Mouse (Mus musculus): ENCODE results near the gene Lrrc34. TPM values are rescaled to one million over a fixed set of nuclear protein-coding genes. Genes with fewer than 3 reads are reported as not detected.

The Lrrc34 gene
- 2.0 and 2.4 TPM in 2 replicates for polyA plus RNA-seq (2016; fragmentation: Nextera tagmentation; extraction: Ambion mirVana)

GRCm38 (mm10) chr3:30647440-30648090 lies at the start of gene Lrrc34:
Gene Lrrc34 (minus strand): TSS chr3:30647869.
- no peaks in the 10 kb centered on the region for H3K9me3 ChIP-seq
- peaks cover 26% of the 10 kb centered on the region for H3K4me1 ChIP-seq
- peaks cover 51% of the 10 kb centered on the region for H3K27me3 ChIP-seq (ENCODE audit: poor library complexity, severe bottlenecking)
- 2% methylated on average over 25 of the region's 25 CpGs for WGBS
- peak; percentile 76 for DNase-seq (ENCODE audit: extremely low spot score, low spot score)
- H3K36me3 ChIP-seq (replicated peaks) = no peaks in the 10 kb centered on the region
- peak within 1 kb of the TSS; percentile 56 for H3K4me3 ChIP-seq
- peak within 1 kb of the TSS; percentile 66 for H3K27ac ChIP-seq

- 26% methylated on average over 2 of the region's 2 CpGs for WGBS
- H3K4me3 ChIP-seq = no peak overlapping the region
- no peak overlapping the region for H3K27ac ChIP-seq
- H3K9me3 ChIP-seq = no peaks in the 10 kb centered on the region
- no peaks in the 10 kb centered on the region for H3K36me3 ChIP-seq (replicated peaks)
- no peaks in the 10 kb centered on the region for H3K4me1 ChIP-seq
- peak; percentile 59 for DNase-seq (ENCODE audit: extremely low spot score, low spot score)
- H3K27me3 ChIP-seq (ENCODE audit: poor library complexity, severe bottlenecking) = no peaks in the 10 kb centered on the region
Observed at GRCm38 (mm10) chr3:30696346-30696745, 48.7 kb upstream of the Lrrc34 start.

GRCm38 (mm10) chr3:30695661-30696060 lies 48.0 kb upstream of the Lrrc34 start:
- 89% methylated on average over 2 of the region's 2 CpGs for WGBS
- Histone ChIP-seq H3K4me1 (no peaks in the 10 kb centered on the region), H3K9me3 (no peaks in the 10 kb centered on the region), H3K27ac (no peak overlapping the region), H3K36me3 (replicated peaks) (no peaks in the 10 kb centered on the region), H3K4me3 (no peak overlapping the region), H3K27me3 (ENCODE audit: poor library complexity, severe bottlenecking) (no peaks in the 10 kb centered on the region)
- no peak for DNase-seq (ENCODE audit: extremely low spot score, low spot score)

GRCm38 (mm10) chr3:30690976-30691375 lies 43.3 kb upstream of the Lrrc34 start:
- 79% methylated on average over 7 of the region's 7 CpGs for WGBS
- Histone ChIP-seq H3K27me3 (ENCODE audit: poor library complexity, severe bottlenecking) (no peaks in the 10 kb centered on the region), H3K36me3 (replicated peaks) (no peaks in the 10 kb centered on the region)

GRCm38 (mm10) chr3:30687216-30687615 lies 39.5 kb upstream of the Lrrc34 start:
- no peaks in the 10 kb centered on the region for H3K36me3 ChIP-seq (replicated peaks)
- no peaks in the 10 kb centered on the region for H3K27me3 ChIP-seq (ENCODE audit: poor library complexity, severe bottlenecking)
- no peaks in the 10 kb centered on the region for H3K9me3 ChIP-seq
- WGBS = 83% methylated on average over 3 of the region's 3 CpGs
- no peak overlapping the region for H3K4me3 ChIP-seq
- H3K4me1 ChIP-seq = 0 out of 2 replicates have a peak, but pooled peaks cover 4% of the 10 kb centered on the region
- DNase-seq (ENCODE audit: extremely low spot score, low spot score) = no peak
- H3K27ac ChIP-seq = no peak overlapping the region

More at GRCm38 (mm10) chr3:30690976-30691375, 43.3 kb upstream of the Lrrc34 start:
- Histone ChIP-seq H3K4me3 (no peak overlapping the region), H3K4me1 (0 out of 2 replicates have a peak, but pooled peaks cover 4% of the 10 kb centered on the region), H3K9me3 (no peaks in the 10 kb centered on the region), H3K27ac (no peak overlapping the region)
- no peak for DNase-seq (ENCODE audit: extremely low spot score, low spot score)

- Histone ChIP-seq H3K36me3 (replicated peaks) (no peaks in the 10 kb centered on the region), H3K27me3 (ENCODE audit: poor library complexity, severe bottlenecking) (no peaks in the 10 kb centered on the region), H3K4me3 (no peak overlapping the region), H3K27ac (no peak overlapping the region), H3K9me3 (no peaks in the 10 kb centered on the region), H3K4me1 (no peaks in the 10 kb centered on the region)
- WGBS = 87% methylated on average over 6 of the region's 6 CpGs
- no peak for DNase-seq (ENCODE audit: extremely low spot score, low spot score)
Observed at GRCm38 (mm10) chr3:30683190-30683589, 35.5 kb upstream of the Lrrc34 start.

- Histone ChIP-seq H3K27me3 (ENCODE audit: poor library complexity, severe bottlenecking) (no peaks in the 10 kb centered on the region), H3K36me3 (replicated peaks) (no peaks in the 10 kb centered on the region), H3K27ac (no peak overlapping the region), H3K4me3 (no peak overlapping the region), H3K9me3 (no peaks in the 10 kb centered on the region), H3K4me1 (no peaks in the 10 kb centered on the region)
- no peak for DNase-seq (ENCODE audit: extremely low spot score, low spot score)
- WGBS = 89% methylated on average over 9 of the region's 9 CpGs
Observed at GRCm38 (mm10) chr3:30658486-30658885, 10.8 kb upstream of the Lrrc34 start.

- no peak for DNase-seq (ENCODE audit: extremely low spot score, low spot score)
- 92% methylated on average over 5 of the region's 5 CpGs for WGBS
Observed at GRCm38 (mm10) chr3:30655937-30656336, 8.3 kb upstream of the Lrrc34 start.

GRCm38 (mm10) chr3:30650062-30650841 lies 2.6 kb upstream of the Lrrc34 start:
- Histone ChIP-seq H3K27me3 (ENCODE audit: poor library complexity, severe bottlenecking) (peaks cover 51% of the 10 kb centered on the region), H3K9me3 (no peaks in the 10 kb centered on the region), H3K27ac (no peak overlapping the region), H3K4me3 (peak overlapping the region; percentile 54), H3K4me1 (peaks cover 26% of the 10 kb centered on the region), H3K36me3 (replicated peaks) (no peaks in the 10 kb centered on the region)
- under 1% methylated on average over 41 of the region's 41 CpGs for WGBS
- peak; percentile 40 for DNase-seq (ENCODE audit: extremely low spot score, low spot score)

More at GRCm38 (mm10) chr3:30655937-30656336, 8.3 kb upstream of the Lrrc34 start:
- Histone ChIP-seq H3K9me3 (no peaks in the 10 kb centered on the region), H3K4me3 (no peak overlapping the region), H3K27me3 (ENCODE audit: poor library complexity, severe bottlenecking) (peaks cover 15% of the 10 kb centered on the region), H3K36me3 (replicated peaks) (no peaks in the 10 kb centered on the region), H3K4me1 (no peaks in the 10 kb centered on the region), H3K27ac (no peak overlapping the region)

GRCm38 (mm10) chr3:30648466-30648865 lies 797 bp upstream of the Lrrc34 start:
- H3K27ac ChIP-seq = no peak overlapping the region
- 99% methylated on average over 2 of the region's 2 CpGs for WGBS
- no peaks in the 10 kb centered on the region for H3K36me3 ChIP-seq (replicated peaks)
- DNase-seq (ENCODE audit: extremely low spot score, low spot score) = no peak
- peaks cover 26% of the 10 kb centered on the region for H3K4me1 ChIP-seq
- H3K9me3 ChIP-seq = no peaks in the 10 kb centered on the region
- peaks cover 51% of the 10 kb centered on the region for H3K27me3 ChIP-seq (ENCODE audit: poor library complexity, severe bottlenecking)
- no peak overlapping the region for H3K4me3 ChIP-seq

- WGBS = 42% methylated on average over 8 of the region's 8 CpGs
- peaks cover 26% of the 10 kb centered on the region for H3K4me1 ChIP-seq
- H3K27me3 ChIP-seq (ENCODE audit: poor library complexity, severe bottlenecking) = peaks cover 45% of the 10 kb centered on the region
- H3K36me3 ChIP-seq (replicated peaks) = no peaks in the 10 kb centered on the region
- H3K9me3 ChIP-seq = no peaks in the 10 kb centered on the region
- no peak for DNase-seq (ENCODE audit: extremely low spot score, low spot score)
- H3K27ac ChIP-seq = no peak overlapping the region
- H3K4me3 ChIP-seq = peak overlapping the region; percentile 56; the same call in 1 of the 2 replicates
Observed at GRCm38 (mm10) chr3:30646761-30647160, 908 bp downstream of the Lrrc34 start.

- Histone ChIP-seq H3K9me3 (no peaks in the 10 kb centered on the region), H3K4me1 (peaks cover 14% of the 10 kb centered on the region), H3K27ac (no peak within 1 kb of the TSS), H3K27me3 (ENCODE audit: poor library complexity, severe bottlenecking) (peaks cover 19% of the 10 kb centered on the region), H3K4me3 (no peak within 1 kb of the TSS), H3K36me3 (replicated peaks) (no peaks in the 10 kb centered on the region)
- no peak for DNase-seq (ENCODE audit: extremely low spot score, low spot score)
- 79% methylated on average over 2 of the region's 2 CpGs for WGBS
Observed at GRCm38 (mm10) chr3:30644207-30644606, 3.5 kb downstream of the Lrrc34 start, which contains the start of gene Lrriq4. Gene Lrriq4 (plus strand): TSS chr3:30644507.

GRCm38 (mm10) chr3:30635629-30636028 lies 12.0 kb downstream of the Lrrc34 start:
- 86% methylated on average over 4 of the region's 4 CpGs for WGBS
- no peaks in the 10 kb centered on the region for H3K9me3 ChIP-seq
- H3K4me3 ChIP-seq = no peak overlapping the region
- no peaks in the 10 kb centered on the region for H3K27me3 ChIP-seq (ENCODE audit: poor library complexity, severe bottlenecking)
- no peak overlapping the region for H3K27ac ChIP-seq
- H3K36me3 ChIP-seq (replicated peaks) = no peaks in the 10 kb centered on the region
- no peak for DNase-seq (ENCODE audit: extremely low spot score, low spot score)
- no peaks in the 10 kb centered on the region for H3K4me1 ChIP-seq
